Mouse (Mus musculus) common myeloid progenitor, adult 5-6 weeks (primary cell): ENCODE measurements around the gene Cyth1. TPM values are rescaled to one million over a fixed set of nuclear protein-coding genes. Genes with fewer than 3 reads are reported as not detected.

Experiments used
- ATAC-seq: replicated peaks from 2 replicates; pipeline ENCODE4 v1.8.0; 2016; ENCODE audit warnings: low read depth, mild to moderate bottlenecking, moderate TSS enrichment, inconsistent platforms; ENCODE audit not compliant: poor library complexity, severe bottlenecking
- total RNA-seq: library from RNA; stranded (forward); fragments of 200-1000, 187-1606 nt; gene quantifications from 2 replicates; pipeline ENCODE4 v1.2.3, GENCODE M21; 2017

Gene Cyth1
- total RNA-seq, 1 experiment from 2014 or later, result 37.5 TPM

GRCm38 (mm10) chr11:118133133-118133751, 115.2 kb downstream of the Cyth1 start:
- no peak for ATAC-seq

- ATAC-seq, result no peak
Measured at GRCm38 (mm10) chr11:118132136-118132535, 116.3 kb downstream of the Cyth1 start.

- no peak for ATAC-seq
Measured at GRCm38 (mm10) chr11:118130534-118130933, 117.9 kb downstream of the Cyth1 start, which contains the start of gene Dnah17. Dnah17 (minus strand) TSS chr11:118130634.

- peak; percentile 46 for ATAC-seq
Measured at GRCm38 (mm10) chr11:118129812-118130211, 118.6 kb downstream of the Cyth1 start.

- no peak for ATAC-seq
Measured at GRCm38 (mm10) chr11:118121592-118121991, 126.8 kb downstream of the Cyth1 start.

- ATAC-seq, result no peak
Measured at GRCm38 (mm10) chr11:118118777-118119176, 129.6 kb downstream of the Cyth1 start.

GRCm38 (mm10) chr11:118114581-118115110, 133.7 kb downstream of the Cyth1 start:
- ATAC-seq, result no peak

GRCm38 (mm10) chr11:118113516-118114205, 134.7 kb downstream of the Cyth1 start:
- no peak for ATAC-seq

GRCm38 (mm10) chr11:118104001-118104400, 144.4 kb downstream of the Cyth1 start:
- peak; percentile 89 for ATAC-seq

- no peak for ATAC-seq
Measured at GRCm38 (mm10) chr11:118103383-118103782, 145.0 kb downstream of the Cyth1 start.

GRCm38 (mm10) chr11:118102838-118103237, 145.6 kb downstream of the Cyth1 start:
- ATAC-seq, result peak; percentile 88

GRCm38 (mm10) chr11:118101133-118101532, 147.3 kb downstream of the Cyth1 start:
- no peak for ATAC-seq

- no peak for ATAC-seq
Measured at GRCm38 (mm10) chr11:118096736-118097135, 151.7 kb downstream of the Cyth1 start.

GRCm38 (mm10) chr11:118095004-118095403, 153.4 kb downstream of the Cyth1 start:
- ATAC-seq, result peak; percentile 64

- ATAC-seq, result no peak
Measured at GRCm38 (mm10) chr11:118091002-118091670, 157.3 kb downstream of the Cyth1 start.

GRCm38 (mm10) chr11:118088896-118089295, 159.5 kb downstream of the Cyth1 start:
- ATAC-seq, result no peak

- no peak for ATAC-seq
Measured at GRCm38 (mm10) chr11:118085961-118086360, 162.4 kb downstream of the Cyth1 start.

GRCm38 (mm10) chr11:118085176-118085575, 163.2 kb downstream of the Cyth1 start:
- no peak for ATAC-seq

GRCm38 (mm10) chr11:118084266-118084665, 164.1 kb downstream of the Cyth1 start:
- ATAC-seq, result no peak

- ATAC-seq, result 0 out of 2 replicates have a peak, but pooled peaks have one; percentile 73
Measured at GRCm38 (mm10) chr11:118083811-118084210, 164.6 kb downstream of the Cyth1 start.

GRCm38 (mm10) chr11:118082294-118082693, 166.1 kb downstream of the Cyth1 start:
- no peak for ATAC-seq
